Mouse (Mus musculus): ENCODE measurements at regions not wholly inside any gene's neighbourhood (a gene's known extent, or its start where the extent isn't known, plus 50 kb on each side); places are given as distances from the start of the nearest gene placed in this dataset.

GRCm38 (mm10) chr17:13661023-13661422, 99.3 kb upstream of the Afdn start:
- H3K4me3 ChIP-seq (ENCODE audit: low read depth, low read length) = no peak overlapping the region
- H3K9ac ChIP-seq (ENCODE audit: low read length) = no peak overlapping the region
- no peaks in the 10 kb centered on the region for H3K9me3 ChIP-seq (ENCODE audit: control insufficient read depth, low read length)
- WGBS = 90% methylated on average over 8 of the region's 8 CpGs
- H3K4me1 ChIP-seq (ENCODE audit: control insufficient read depth, insufficient read depth, low read length) = peaks cover 35% of the 10 kb centered on the region
- ATAC-seq (ENCODE audit: low FRiP score) (no peak), DNase-seq (ENCODE audit: low spot score, missing footprints) (no peak)
- no peaks in the 10 kb centered on the region for H3K27me3 ChIP-seq (ENCODE audit: control insufficient read depth, insufficient read depth, low read length)
- H3K4me2 ChIP-seq = no peak overlapping the region
- no peaks in the 10 kb centered on the region for H3K36me3 ChIP-seq (ENCODE audit: control insufficient read depth, insufficient read depth, low read length)
- no peak overlapping the region for H3K27ac ChIP-seq (ENCODE audit: low read depth, low read length)

GRCm38 (mm10) chr17:13662152-13662551, 98.2 kb upstream of the Afdn start:
- no peaks in the 10 kb centered on the region for H3K36me3 ChIP-seq (ENCODE audit: control insufficient read depth, insufficient read depth, low read length)
- H3K9me3 ChIP-seq (ENCODE audit: control insufficient read depth, low read length) = no peaks in the 10 kb centered on the region
- H3K4me1 ChIP-seq (ENCODE audit: control insufficient read depth, insufficient read depth, low read length) = peaks cover 35% of the 10 kb centered on the region
- 47% methylated on average over 4 of the region's 4 CpGs for WGBS
- H3K9ac ChIP-seq (ENCODE audit: low read length) = no peak overlapping the region
- ATAC-seq (ENCODE audit: low FRiP score) = no peak
- H3K4me2 ChIP-seq = no peak overlapping the region
- no peak overlapping the region for H3K27ac ChIP-seq (ENCODE audit: low read depth, low read length)
- no peak overlapping the region for H3K4me3 ChIP-seq (ENCODE audit: low read depth, low read length)
- no peak for DNase-seq (ENCODE audit: low spot score, missing footprints)
- no peaks in the 10 kb centered on the region for H3K27me3 ChIP-seq (ENCODE audit: control insufficient read depth, insufficient read depth, low read length)

Measured in midbrain, embryonic 11.5 days (tissue).